Mouse (Mus musculus) MEL (cell line): ENCODE results near the gene Tbc1d10c. TPM values are rescaled to one million over a fixed set of nuclear protein-coding genes. Genes with fewer than 3 reads are reported as not detected.

Source experiments
- DNase-seq: peaks from one replicate; pipeline ENCODE4 v3.0.0; 2011; ENCODE audit warnings: low read depth, low spot score
- H3K27ac ChIP-seq: 2 replicates; pipeline ENCODE4 v1.5.1; 2012; ENCODE audit warnings: low read depth, mild to moderate bottlenecking, control low read depth, low read length, moderate library complexity; ENCODE audit not compliant: control insufficient read depth
- H3K27me3 ChIP-seq, 2 experiments: fragments of 150-350 bp in 1 of 2; sonication (generic) in 1 of 2; 2 replicates each; pipeline ENCODE4 v1.6.1; 2012; ENCODE audit warnings: low read length in 2 of 2, mild to moderate bottlenecking in 2 of 2, improper control_type of control experiment in 1 of 2, moderate library complexity in 1 of 2; ENCODE audit not compliant: insufficient read depth in 2 of 2, control insufficient read depth in 1 of 2
- H3K36me3 ChIP-seq, 2 experiments: 2 replicates each; pipeline ENCODE4 v1.6.1; 2012 to 2014; ENCODE audit warnings: low read length in 2 of 2, improper control_type of control experiment in 1 of 2, inconsistent platforms in 1 of 2, mild to moderate bottlenecking in 1 of 2; ENCODE audit not compliant: insufficient read depth in 2 of 2, control insufficient read depth in 1 of 2
- H3K4me1 ChIP-seq, 2 experiments: fragments of 150-350 bp in 1 of 2; sonication (generic) in 1 of 2; 2 replicates each; pipeline ENCODE4 v1.6.1; 2012; ENCODE audit warnings: low read length in 2 of 2, improper control_type of control experiment in 1 of 2, mild to moderate bottlenecking in 1 of 2; ENCODE audit not compliant: insufficient read depth in 2 of 2, control insufficient read depth in 1 of 2
- H3K4me3 ChIP-seq, 2 experiments: fragments of 150-350 bp in 1 of 2; sonication (generic) in 1 of 2; 2 replicates each; pipeline ENCODE4 v1.5.1; 2012; ENCODE audit warnings: low read depth in 2 of 2, low read length in 2 of 2, mild to moderate bottlenecking in 2 of 2, moderate library complexity in 2 of 2, control low read depth in 1 of 2, improper control_type of control experiment in 1 of 2; ENCODE audit not compliant: control insufficient read depth in 1 of 2, insufficient read depth in 1 of 2
- H3K79me2 ChIP-seq: 2 replicates; pipeline ENCODE4 v1.6.1; 2012; ENCODE audit warnings: mild to moderate bottlenecking, low read length, moderate library complexity; ENCODE audit not compliant: control insufficient read depth, poor library complexity, insufficient read depth
- H3K9ac ChIP-seq: 2 replicates; pipeline ENCODE4 v1.6.1; 2012; ENCODE audit warnings: low read depth, mild to moderate bottlenecking, control low read depth, low read length, moderate library complexity; ENCODE audit not compliant: control insufficient read depth, poor library complexity, severe bottlenecking
- H3K9me3 ChIP-seq: fragments of 150-350 bp; sonication (generic); replicated peaks from 2 replicates; pipeline ENCODE4 v1.6.1; 2012; ENCODE audit warnings: mild to moderate bottlenecking, low read length, improper control_type of control experiment, moderate library complexity; ENCODE audit not compliant: insufficient read depth
- CHD1 ChIP-seq: IDR thresholded peaks from 2 replicates; pipeline ENCODE4 v1.6.1; 2012; ENCODE audit warnings: low read depth, mild to moderate bottlenecking, inconsistent platforms, low read length, improper control_type of control experiment
- CHD2 ChIP-seq: IDR thresholded peaks from 2 replicates; pipeline ENCODE4 v1.6.1; 2011; ENCODE audit warnings: low read length, improper control_type of control experiment
- CTCF ChIP-seq, 3 experiments: IDR thresholded peaks in 2 of 3; conservative IDR thresholded peaks in 1 of 3; 2 replicates each; pipeline ENCODE4 v1.5.1; 2011 to 2012; ENCODE audit warnings: low read length in 3 of 3, low read depth in 2 of 3, mild to moderate bottlenecking in 2 of 3, improper control_type of control experiment in 1 of 3, inconsistent platforms in 1 of 3, mixed read lengths in 1 of 3, moderate library complexity in 1 of 3; ENCODE audit not compliant: control insufficient read depth in 1 of 3, insufficient read depth in 1 of 3, poor library complexity in 1 of 3, severe bottlenecking in 1 of 3
- E2F4 ChIP-seq: IDR thresholded peaks from 2 replicates; pipeline ENCODE4 v1.6.1; 2011; ENCODE audit warnings: low read depth, low read length, improper control_type of control experiment, borderline replicate concordance
- ELF1 ChIP-seq: IDR thresholded peaks from 2 replicates; pipeline ENCODE4 v1.6.1; 2014; ENCODE audit warnings: low read depth, mild to moderate bottlenecking, inconsistent platforms, low read length, improper control_type of control experiment, moderate library complexity
- EP300 ChIP-seq, 2 experiments: IDR thresholded peaks; 2 replicates each; pipeline ENCODE4 v1.6.1; 2011; ENCODE audit warnings: improper control_type of control experiment in 2 of 2, low read length in 2 of 2, low read depth in 1 of 2, mild to moderate bottlenecking in 1 of 2
- ETS1 ChIP-seq: IDR thresholded peaks from 2 replicates; pipeline ENCODE4 v1.6.1; 2012; ENCODE audit warnings: low read depth, mild to moderate bottlenecking, inconsistent platforms, low read length, improper control_type of control experiment, moderate library complexity
- GABPA ChIP-seq: IDR thresholded peaks from 2 replicates; pipeline ENCODE4 v1.6.1; 2012; ENCODE audit warnings: low read depth, mild to moderate bottlenecking, inconsistent platforms, low read length, improper control_type of control experiment, moderate library complexity
- GATA1 ChIP-seq: IDR thresholded peaks from 2 replicates; pipeline ENCODE4 v1.6.1; 2011; ENCODE audit warnings: low read depth, low read length, improper control_type of control experiment
- HCFC1 ChIP-seq: IDR thresholded peaks from 2 replicates; pipeline ENCODE4 v1.6.1; 2012; ENCODE audit warnings: low read depth, mild to moderate bottlenecking, inconsistent platforms, low read length, improper control_type of control experiment, moderate library complexity
- JUND ChIP-seq: IDR thresholded peaks from 2 replicates; pipeline ENCODE4 v1.6.1; 2011; ENCODE audit warnings: low read depth, mild to moderate bottlenecking, improper control_type of control experiment, low read length
- MAFK ChIP-seq: IDR thresholded peaks from 2 replicates; pipeline ENCODE4 v1.6.1; 2011; ENCODE audit warnings: low read depth, mild to moderate bottlenecking, low read length, improper control_type of control experiment, borderline replicate concordance
- MAX ChIP-seq: IDR thresholded peaks from 2 replicates; pipeline ENCODE4 v1.6.1; 2011; ENCODE audit warnings: low read length, improper control_type of control experiment
- MAZ ChIP-seq: IDR thresholded peaks from 2 replicates; pipeline ENCODE4 v1.6.1; 2012; ENCODE audit warnings: low read depth, mild to moderate bottlenecking, inconsistent platforms, low read length, improper control_type of control experiment
- MEF2A ChIP-seq: IDR thresholded peaks from 2 replicates; pipeline ENCODE4 v1.6.1; 2014; ENCODE audit warnings: low read depth, mild to moderate bottlenecking, inconsistent platforms, low read length, improper control_type of control experiment; ENCODE audit not compliant: poor library complexity, insufficient replicate concordance, severe bottlenecking; ENCODE audit errors: extremely low read depth
- MXI1 ChIP-seq: IDR thresholded peaks from 2 replicates; pipeline ENCODE4 v1.6.1; 2011; ENCODE audit warnings: mild to moderate bottlenecking, low read depth, low read length, improper control_type of control experiment
- MYB ChIP-seq: IDR thresholded peaks from 2 replicates; pipeline ENCODE4 v1.6.1; 2011; ENCODE audit warnings: mild to moderate bottlenecking, low read depth, low read length, improper control_type of control experiment
- POLR2A ChIP-seq, 2 experiments: IDR thresholded peaks; 2 replicates each; pipeline ENCODE4 v1.6.1; 2011 to 2012; ENCODE audit warnings: low read length in 2 of 2, mild to moderate bottlenecking in 2 of 2, control low read depth in 1 of 2, improper control_type of control experiment in 1 of 2, low read depth in 1 of 2, moderate library complexity in 1 of 2; ENCODE audit not compliant: control insufficient read depth in 1 of 2, insufficient read depth in 1 of 2, poor library complexity in 1 of 2
- POLR2AphosphoS5 ChIP-seq: IDR thresholded peaks from 2 replicates; pipeline ENCODE4 v1.6.1; 2012; ENCODE audit warnings: low read depth, borderline replicate concordance, mild to moderate bottlenecking, inconsistent platforms, low read length, moderate library complexity, mixed read lengths
- RCOR1 ChIP-seq: IDR thresholded peaks from 2 replicates; pipeline ENCODE4 v1.6.1; 2012; ENCODE audit warnings: low read depth, mild to moderate bottlenecking, inconsistent platforms, low read length, improper control_type of control experiment
- SIN3A ChIP-seq: IDR thresholded peaks from 2 replicates; pipeline ENCODE4 v1.6.1; 2012; ENCODE audit warnings: low read length, improper control_type of control experiment, inconsistent platforms
- SMC3 ChIP-seq: IDR thresholded peaks from 2 replicates; pipeline ENCODE4 v1.6.1; 2011; ENCODE audit warnings: low read depth, low read length, improper control_type of control experiment
- TAL1 ChIP-seq: IDR thresholded peaks from 2 replicates; pipeline ENCODE4 v1.6.1; 2012; ENCODE audit warnings: mild to moderate bottlenecking, inconsistent platforms, low read length, moderate library complexity, mixed read lengths
- TBP ChIP-seq: IDR thresholded peaks from 2 replicates; pipeline ENCODE4 v1.8.0; 2011; ENCODE audit warnings: low read depth, low read length, improper control_type of control experiment
- USF1 ChIP-seq: IDR thresholded peaks from 2 replicates; pipeline ENCODE4 v1.6.1; 2014; ENCODE audit warnings: low read depth, mild to moderate bottlenecking, inconsistent platforms, low read length, improper control_type of control experiment, moderate library complexity
- ZMIZ1 ChIP-seq: IDR thresholded peaks from 2 replicates; pipeline ENCODE4 v1.6.1; 2012; ENCODE audit warnings: low read depth, mild to moderate bottlenecking, inconsistent platforms, low read length, improper control_type of control experiment, moderate library complexity
- ZNF384 ChIP-seq: IDR thresholded peaks from 2 replicates; pipeline ENCODE4 v1.6.1; 2012; ENCODE audit warnings: low read depth, mild to moderate bottlenecking, inconsistent platforms, low read length, improper control_type of control experiment
- polyA plus RNA-seq, 2 experiments: library from polyadenylated mRNA; stranded (reverse) in 1 of 2; unstranded in 1 of 2; fragments of >175 nt in 1 of 2; fragments of >200 nt in 1 of 2; gene quantifications; 2 replicates each; pipeline versions ENCODE4 v1.2.1 to v1.2.4; 2012; ENCODE audit warnings: low replicate concordance in 2 of 2, low read depth in 1 of 2; ENCODE audit not compliant: insufficient read length in 2 of 2, insufficient read depth in 1 of 2, missing spikeins in 1 of 2
- total RNA-seq: library from RNA; depleted of rRNA; stranded (reverse); fragments of 300-350 nt; gene quantifications from 2 replicates; pipeline ENCODE4 v1.2.3, GENCODE M21; 2012

The Tbc1d10c gene
- total and polyA plus RNA-seq, 3 experiments = 14.0 to 15.5 TPM; not detected in 1

- Histone ChIP-seq H3K4me1 (peaks cover 4 to 8% of the 10 kb centered on the region in 2 experiments; a peak in 3 of 4 replicates), H3K4me3 (peak overlapping the region; percentile 59 to 62)
- DNase-seq = no peak
These were observed 35.6 kb downstream of the Tbc1d10c start for GRCm38 (mm10) chr19:4155223-4156072.

GRCm38 (mm10) chr19:4154437-4155222, 36.5 kb downstream of the Tbc1d10c start:
- peak; percentile 58 for DNase-seq
- peaks cover 9% of the 10 kb centered on the region for H3K79me2 ChIP-seq
- no peaks in the 10 kb centered on the region for H3K9me3 ChIP-seq
- peak overlapping the region; percentile 75 for H3K9ac ChIP-seq
- peak overlapping the region; percentile 59 to 62 for H3K4me3 ChIP-seq
- H3K36me3 ChIP-seq = peaks cover 1 to 2% of the 10 kb centered on the region in 2 experiments; a peak in 3 of 4 replicates
- peaks cover 4 to 10% of the 10 kb centered on the region in 2 experiments; a peak in 3 of 4 replicates for H3K4me1 ChIP-seq
- peak overlapping the region; percentile 70 for H3K27ac ChIP-seq
- no peaks in the 10 kb centered on the region for H3K27me3 ChIP-seq
- TF ChIP-seq E2F4 (no peak), SMC3 (no peak), MYB (no peak), MAFK (no peak), TAL1 (no peak), POLR2A (IDR thresholded peaks at IDR 0.05; ENCODE audit: control insufficient read depth in 1 of 2, insufficient read depth in 1 of 2, low read depth in 1 of 2, low read length in 2 of 2, poor library complexity in 1 of 2) (peak in 1 of 2 experiments; percentile 72; a peak in 2 of 4 replicates), EP300 (IDR thresholded peaks at IDR 0.05; ENCODE audit: low read depth in 1 of 2, low read length in 2 of 2) (0 out of 4 replicates have a peak, but pooled peaks of 1 of the 2 experiments have one; percentile 20), ELF1 (no peak), TBP (peak; percentile 62; the same call in 1 of the 2 replicates), RCOR1 (no peak), USF1 (no peak), CTCF (IDR thresholded peaks at IDR 0.05 in 2 of 3, conservative IDR thresholded peaks at IDR 0.05 in 1 of 3; ENCODE audit: control insufficient read depth in 1 of 3, insufficient read depth in 1 of 3, low read depth in 2 of 3, low read length in 3 of 3, poor library complexity in 1 of 3, severe bottlenecking in 1 of 3) (no peak), MEF2A (no peak), CHD2 (0 out of 2 replicates have a peak, but pooled peaks have one; percentile 44), GATA1 (no peak), POLR2AphosphoS5 (no peak), GABPA (no peak), ZNF384 (no peak), ZMIZ1 (no peak; the same call in 1 of the 2 replicates), ETS1 (no peak), MAZ (0 out of 2 replicates have a peak, but pooled peaks have one; percentile 8), MAX (no peak; the same call in 1 of the 2 replicates), HCFC1 (no peak)

More at GRCm38 (mm10) chr19:4155223-4156072, 35.6 kb downstream of the Tbc1d10c start:
- H3K79me2 ChIP-seq = peaks cover 6% of the 10 kb centered on the region
- H3K9ac ChIP-seq = peak overlapping the region; percentile 75
- H3K27me3 ChIP-seq = no peaks in the 10 kb centered on the region
- no peaks in the 10 kb centered on the region for H3K9me3 ChIP-seq
- H3K36me3 ChIP-seq = peaks cover 1 to 2% of the 10 kb centered on the region in 2 experiments; a peak in 3 of 4 replicates
- TF ChIP-seq ELF1 (no peak), USF1 (no peak), SIN3A (peak; percentile 16; the same call in 1 of the 2 replicates), ZMIZ1 (0 out of 2 replicates have a peak, but pooled peaks have one; percentile 57), ETS1 (no peak), JUND (no peak), MAZ (0 out of 2 replicates have a peak, but pooled peaks have one; percentile 9), HCFC1 (no peak), POLR2A (IDR thresholded peaks at IDR 0.05; ENCODE audit: control insufficient read depth in 1 of 2, insufficient read depth in 1 of 2, low read depth in 1 of 2, low read length in 2 of 2, poor library complexity in 1 of 2) (peak in 1 of 2 experiments; percentile 8; a peak in 1 of 4 replicates), CHD1 (0 out of 2 replicates have a peak, but pooled peaks have one; percentile 53), MXI1 (no peak; the same call in 1 of the 2 replicates)
- H3K27ac ChIP-seq = peak overlapping the region; percentile 55
